Mouse (Mus musculus): ENCODE measurements around the gene Trpd52l3.
A peak's percentile ranks its signal among the peaks of the same experiment; 100 is the strongest.

Gene Trpd52l3

DNA sequence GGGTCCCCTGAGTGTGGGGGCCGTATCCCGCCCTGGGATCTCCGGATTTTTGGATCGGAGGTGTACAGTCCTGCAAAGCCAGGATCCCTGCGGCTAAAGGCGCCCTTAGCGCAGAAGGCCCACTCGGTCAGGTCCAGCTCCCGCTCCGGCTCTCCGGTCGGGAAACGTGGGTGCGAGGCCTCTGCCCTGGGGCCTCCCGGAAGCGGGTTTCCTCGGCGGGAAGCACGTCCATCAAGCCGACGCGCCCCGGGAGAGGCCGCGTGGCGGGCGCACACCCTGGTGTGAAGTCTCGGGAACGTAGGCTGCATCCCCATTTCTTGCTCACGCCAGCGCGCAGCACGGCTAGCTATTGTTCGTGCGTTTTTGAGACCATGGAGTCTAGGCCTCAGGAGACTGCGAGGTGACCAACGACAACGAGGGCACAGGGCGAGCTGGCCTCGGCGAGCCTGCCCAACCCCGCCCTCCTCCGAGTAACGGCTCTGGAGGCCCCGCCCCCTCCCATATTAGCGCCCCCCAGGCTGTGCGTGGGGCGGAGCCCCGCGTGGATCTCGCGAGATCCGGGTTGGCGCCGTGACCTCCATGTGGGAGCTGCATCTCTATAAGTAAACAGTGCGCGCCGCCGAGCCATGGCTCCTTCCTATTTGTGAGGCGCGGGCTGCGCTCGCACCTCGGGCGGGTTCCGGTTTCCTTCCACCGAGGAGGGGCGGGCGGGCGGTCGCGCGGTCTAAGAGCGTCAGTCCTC, 26.5 kb downstream of the Trpd52l3 start, which contains the start of gene Uhrf2:
Gene Uhrf2 (plus strand): TSS at position 620 of the 742 bp plus-strand sequence.
- peak; percentile 97 for DNase-seq

DNA sequence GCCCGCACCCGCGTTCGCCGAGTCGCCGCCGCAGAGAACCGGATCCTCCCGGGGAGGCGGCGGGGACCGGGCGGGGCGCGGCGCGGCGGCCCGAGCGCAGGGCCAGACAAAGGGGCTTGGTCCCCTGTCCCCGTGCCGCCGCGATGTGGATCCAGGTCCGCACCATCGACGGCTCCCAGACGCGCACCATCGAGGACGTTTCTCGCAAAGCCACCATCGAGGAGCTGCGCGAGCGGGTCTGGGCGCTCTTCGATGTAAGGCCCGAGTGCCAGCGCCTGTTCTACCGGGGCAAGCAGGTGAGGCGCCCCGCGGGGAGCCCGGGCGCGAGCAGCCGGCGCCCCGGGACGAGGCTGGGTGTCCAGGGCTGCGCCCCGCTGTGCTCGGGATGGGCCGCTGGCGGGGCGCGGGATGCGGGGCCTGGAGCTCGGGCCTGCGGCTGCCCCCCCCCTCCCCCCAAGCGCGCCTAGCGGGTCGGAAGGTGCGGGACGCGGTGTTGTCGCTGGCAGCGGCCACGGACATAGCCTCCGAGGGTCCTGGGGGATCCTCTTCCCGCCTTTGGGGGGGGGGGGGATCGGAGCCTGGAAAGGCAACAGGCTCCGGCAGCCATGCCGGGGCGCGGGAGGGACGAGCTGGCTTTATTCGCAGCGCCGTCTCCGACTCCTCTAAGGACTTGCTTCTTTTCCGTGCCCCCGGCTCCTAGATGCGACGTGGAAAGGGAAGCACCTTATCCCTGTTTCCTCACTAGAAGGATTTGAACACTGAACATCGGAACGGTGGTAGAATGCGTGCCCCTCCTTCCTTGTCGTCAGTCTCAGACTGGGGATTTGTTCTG, 27.3 kb downstream of the Trpd52l3 start:
- DNase-seq = peak; percentile 22 to 45

- DNase-seq = no peak
Observed at GRCm38 (mm10) chr19:30031468-30031931, 27.9 kb downstream of the Trpd52l3 start.

DNA sequence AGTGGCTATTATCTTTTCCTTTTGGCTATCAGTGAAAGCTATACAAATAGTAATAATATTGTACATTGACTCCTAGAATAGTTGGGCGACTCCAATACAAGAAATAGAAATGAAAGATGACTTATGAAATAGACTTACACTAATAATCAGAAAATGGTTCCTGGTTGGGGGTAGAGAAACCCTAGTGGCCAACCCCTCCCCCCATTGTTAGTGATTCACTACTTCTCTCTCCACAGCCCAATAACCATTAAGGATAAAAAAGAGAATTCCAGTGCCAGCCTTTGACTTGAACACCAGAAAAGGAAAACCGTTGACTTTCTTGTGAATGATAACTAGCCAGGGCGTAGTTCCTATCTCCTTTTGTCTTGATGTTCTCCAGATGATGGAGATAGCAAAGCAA, 28.6 kb downstream of the Trpd52l3 start:
- no peak for DNase-seq

- no peak for DNase-seq
Observed at GRCm38 (mm10) chr19:30035361-30035760, 31.8 kb downstream of the Trpd52l3 start.

GRCm38 (mm10) chr19:30043691-30044090, 40.1 kb downstream of the Trpd52l3 start:
- DNase-seq = no peak

DNA sequence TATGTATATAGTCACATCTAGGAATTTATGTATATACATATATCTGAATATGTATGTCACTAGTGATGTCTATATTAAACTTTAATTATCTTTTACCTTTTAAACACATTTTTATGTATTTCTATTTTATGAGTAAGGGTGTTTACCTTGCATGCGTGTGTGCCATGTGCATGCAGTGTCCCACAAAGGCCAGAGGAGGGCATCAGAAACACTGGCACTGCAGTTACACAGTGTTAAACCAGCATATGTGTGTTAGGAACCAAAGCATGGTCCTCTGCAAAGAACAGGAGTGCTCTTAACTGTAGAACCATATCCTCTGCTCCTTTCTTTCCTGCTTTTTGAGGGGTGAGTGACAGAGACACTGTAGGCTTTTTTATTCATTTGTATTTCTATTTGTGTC, 41.0 kb downstream of the Trpd52l3 start:
- no peak for DNase-seq

DNA sequence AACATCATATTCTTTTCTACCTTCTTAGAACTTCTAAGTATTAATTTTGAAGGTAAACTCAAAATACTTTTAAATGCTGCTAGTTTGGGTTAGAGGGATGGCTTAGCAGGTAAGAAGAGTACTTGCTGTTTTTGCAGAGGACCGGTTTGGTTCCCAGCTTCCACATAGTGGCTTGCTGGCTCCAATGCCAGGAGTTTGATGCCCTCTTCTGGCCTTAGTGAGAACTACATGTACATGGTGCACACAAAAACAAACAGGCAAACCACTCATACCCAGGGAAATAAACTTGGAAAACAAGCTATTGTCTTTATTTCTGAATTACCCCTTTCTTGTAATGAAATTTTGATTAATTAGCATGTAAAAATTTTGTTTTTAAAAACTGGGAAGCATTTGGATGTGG, 42.3 kb downstream of the Trpd52l3 start:
- peak in 1 of 2 experiments; percentile 28 for DNase-seq

DNA sequence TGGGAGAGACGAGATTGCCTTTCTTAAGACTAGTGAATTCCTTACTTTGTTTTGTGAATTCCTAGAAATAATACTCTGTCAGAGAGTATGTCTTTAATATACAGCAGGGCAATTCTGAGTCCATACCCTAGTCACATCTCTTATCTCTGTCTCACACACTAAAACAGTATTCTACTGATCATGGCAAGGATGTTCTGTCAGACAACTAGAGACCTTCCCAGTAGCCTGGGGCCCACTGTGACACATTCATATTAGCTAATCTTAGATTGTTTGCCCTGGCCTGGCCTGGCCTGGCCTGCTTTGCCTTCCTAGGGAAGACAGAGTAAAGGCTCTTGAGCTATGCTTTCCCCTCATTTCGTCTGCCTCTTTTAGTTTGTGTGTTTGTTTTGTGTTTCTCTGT, 47.0 kb downstream of the Trpd52l3 start:
- no peak for DNase-seq

GRCm38 (mm10) chr19:30051479-30051878, 47.9 kb downstream of the Trpd52l3 start:
- no peak for DNase-seq

DNA sequence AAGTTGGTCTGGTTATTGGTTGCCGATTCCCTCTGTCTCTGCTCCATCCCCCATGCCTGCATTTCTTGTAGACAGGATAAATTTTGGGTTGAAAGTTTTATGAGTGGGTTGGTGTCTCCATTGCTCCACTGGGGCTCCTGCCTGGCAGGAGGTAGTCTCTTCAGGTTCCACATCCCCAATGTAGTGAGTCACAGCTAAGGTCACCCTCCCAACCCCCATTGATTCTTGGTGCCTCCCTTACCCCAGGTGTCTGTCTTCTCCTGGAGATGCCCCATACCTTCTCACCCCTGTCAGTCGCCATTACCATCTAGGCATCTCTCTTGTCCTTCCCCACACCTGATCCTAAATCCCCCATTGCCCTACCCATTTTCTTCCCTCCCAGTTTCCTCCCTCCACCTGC, 50.6 kb downstream of the Trpd52l3 start:
- DNase-seq = no peak
